Comparison of ENCODE assay signal across 8 mouse cellular contexts in the genomic region with DNA sequence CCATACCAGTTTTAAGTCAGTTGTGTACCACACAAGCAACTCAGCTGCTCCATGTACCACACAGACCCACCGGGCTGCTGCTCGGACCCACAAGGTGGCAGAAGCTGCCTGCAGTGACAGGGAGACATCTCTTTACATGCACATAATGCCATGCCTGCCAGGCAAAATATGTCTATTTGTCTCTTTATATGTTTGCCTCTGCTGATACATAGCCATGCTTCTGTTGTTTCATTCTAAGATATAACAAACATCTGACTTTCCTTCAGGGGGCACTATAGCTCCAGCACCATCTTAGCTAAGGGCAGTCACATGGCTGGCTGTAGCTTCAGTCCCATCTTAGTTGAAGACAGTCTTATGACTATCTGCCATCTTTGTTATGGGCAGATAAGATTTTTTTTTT.
A peak's percentile ranks its signal among the peaks of the same experiment; 100 is the strongest.
DNase-seq lines count a peak whose midpoint lies in the region; ATAC-seq and TF ChIP-seq lines count a peak whose summit lies in the region.

No protein-coding gene starts in this region.

- H3K4me1 ChIP-seq in forebrain, embryonic 13.5 days: no peaks in the 10 kb centered on the region
- H3K4me1 ChIP-seq in forebrain, embryonic 11.5 days (replicated peaks; ENCODE audit: control insufficient read depth, insufficient read depth, low read length): no peaks in the 10 kb centered on the region
- no peaks in the 10 kb centered on the region for H3K4me1 ChIP-seq in forebrain, postnatal 0 days (ENCODE audit: insufficient read depth)

- H3K9me3 ChIP-seq in forebrain, embryonic 13.5 days (replicated peaks): no peaks in the 10 kb centered on the region
- H3K9me3 ChIP-seq in forebrain, embryonic 11.5 days (ENCODE audit: control insufficient read depth, low read length): no peaks in the 10 kb centered on the region
- H3K9me3 ChIP-seq in forebrain, postnatal 0 days (ENCODE audit: low read length): no peaks in the 10 kb centered on the region

- H3K9ac ChIP-seq in forebrain, embryonic 13.5 days: no peak overlapping the region
- H3K9ac ChIP-seq in forebrain, embryonic 11.5 days (ENCODE audit: low read length): no peak overlapping the region
- no peak overlapping the region for H3K9ac ChIP-seq in forebrain, postnatal 0 days

- no peak overlapping the region for H3K27ac ChIP-seq in forebrain, embryonic 13.5 days
- no peak overlapping the region for H3K27ac ChIP-seq in forebrain, embryonic 11.5 days (ENCODE audit: low read depth, low read length)
- no peak overlapping the region for H3K27ac ChIP-seq in forebrain, postnatal 0 days (ENCODE audit: low read depth, low read length)

- H3K36me3 ChIP-seq in forebrain, embryonic 13.5 days (ENCODE audit: poor library complexity, severe bottlenecking): no peaks in the 10 kb centered on the region
- H3K36me3 ChIP-seq in forebrain, embryonic 11.5 days (ENCODE audit: control insufficient read depth, insufficient read depth, low read length): no peaks in the 10 kb centered on the region
- no peaks in the 10 kb centered on the region for H3K36me3 ChIP-seq in forebrain, postnatal 0 days (ENCODE audit: insufficient read depth)

- ATAC-seq in forebrain, embryonic 13.5 days: peak; percentile 90
- no peak for ATAC-seq in forebrain, embryonic 11.5 days (replicated peaks; ENCODE audit: low FRiP score)
- ATAC-seq in forebrain, postnatal 0 days: peak; percentile 95

- no peak overlapping the region for H3K4me3 ChIP-seq in forebrain, embryonic 13.5 days
- H3K4me3 ChIP-seq in forebrain, embryonic 11.5 days (ENCODE audit: low read depth, low read length): no peak overlapping the region
- H3K4me3 ChIP-seq in forebrain, postnatal 0 days (ENCODE audit: low read depth, low read length): no peak overlapping the region

- no peak for DNase-seq in forebrain, embryonic 11.5 days (ENCODE audit: low spot score)
- DNase-seq in right cerebral cortex, adult 18-20 months: peak; percentile 13
- no peak for DNase-seq in right cerebral cortex, adult 2 months (ENCODE audit: low spot score in 2 of 2)
- peak; percentile 56 for DNase-seq in forebrain, postnatal 0 days
- DNase-seq in lung, postnatal 14 days: peak; percentile 26
- DNase-seq in spleen, postnatal 36 days (ENCODE audit: low spot score in 2 of 2): peak; percentile 61 to 69
- DNase-seq in cerebellum, adult 11-12 months: no peak

- H3K4me2 ChIP-seq in forebrain, embryonic 13.5 days: no peak overlapping the region
- no peak overlapping the region for H3K4me2 ChIP-seq in forebrain, embryonic 11.5 days (ENCODE audit: low read depth, low read length, severe bottlenecking)
- H3K4me2 ChIP-seq in forebrain, postnatal 0 days (ENCODE audit: low read depth): no peak overlapping the region

- WGBS in forebrain, embryonic 13.5 days: 97% methylated on average over 2 of the region's 2 CpGs
- WGBS in forebrain, embryonic 11.5 days: 89% methylated on average over 2 of the region's 2 CpGs
- WGBS in forebrain, postnatal 0 days: 99% methylated on average over 2 of the region's 2 CpGs

- peak; percentile 64 for TF ChIP-seq CTCF in forebrain, postnatal 0 days (IDR thresholded peaks at IDR 0.05; ENCODE audit: low read depth)

- H3K27me3 ChIP-seq in forebrain, embryonic 13.5 days: no peaks in the 10 kb centered on the region
- H3K27me3 ChIP-seq in forebrain, embryonic 11.5 days (ENCODE audit: control insufficient read depth, insufficient read depth, low read length): no peaks in the 10 kb centered on the region
- no peaks in the 10 kb centered on the region for H3K27me3 ChIP-seq in forebrain, postnatal 0 days (ENCODE audit: insufficient read depth, low read length)

Comparison
In these comparisons a context has a peak if more than half of its experiments do, and no peak if none do; other contexts are left out.
1. DNase-seq: peak in right cerebral cortex, adult 18-20 months (single experiment), forebrain, postnatal 0 days (single experiment), lung, postnatal 14 days (single experiment) and spleen, postnatal 36 days (2 of 2); none in forebrain, embryonic 11.5 days (single experiment), right cerebral cortex, adult 2 months (0 of 2) and cerebellum, adult 11-12 months (single experiment).